Mouse (Mus musculus) intestine, embryonic 15.5 days (tissue): Measurements from ENCODE around the gene Ampd3. TPM values are rescaled to one million over a fixed set of nuclear protein-coding genes. Genes with fewer than 3 reads are reported as not detected.
A peak's percentile ranks its signal among the peaks of the same experiment; 100 is the strongest.

Experiments
- ATAC-seq: fragments of 200-750 bp; cut with Nextera tagmentation; 2 replicates; pipeline ENCODE4 v1.8.0; 2017; ENCODE audit warnings: moderate TSS enrichment, moderate library complexity
- H3K27ac ChIP-seq: fragments of 300-500 bp; sonication (generic); 2 replicates; pipeline ENCODE4 v1.5.1; 2015; ENCODE audit warnings: mild to moderate bottlenecking, inconsistent platforms
- H3K27me3 ChIP-seq: fragments of 300-500 bp; sonication (generic); replicated peaks from 2 replicates; pipeline ENCODE4 v1.6.1; 2015; ENCODE audit warnings: inconsistent platforms
- H3K36me3 ChIP-seq: fragments of 300-500 bp; sonication (generic); 2 replicates; pipeline ENCODE4 v1.6.1; 2015; ENCODE audit warnings: inconsistent platforms
- H3K4me1 ChIP-seq: fragments of 300-500 bp; sonication (generic); replicated peaks from 2 replicates; pipeline ENCODE4 v1.6.1; 2015; ENCODE audit warnings: inconsistent platforms
- H3K4me2 ChIP-seq: fragments of 300-500 bp; sonication (generic); replicated peaks from 2 replicates; pipeline ENCODE4 v1.6.1; 2015; ENCODE audit warnings: mild to moderate bottlenecking, inconsistent platforms
- H3K4me3 ChIP-seq: fragments of 300-500 bp; sonication (generic); replicated peaks from 2 replicates; pipeline ENCODE4 v1.5.1; 2015; ENCODE audit warnings: inconsistent platforms
- H3K9ac ChIP-seq: fragments of 300-500 bp; sonication (generic); 2 replicates; pipeline ENCODE4 v1.6.1; 2015; ENCODE audit warnings: inconsistent platforms
- H3K9me3 ChIP-seq: fragments of 300-500 bp; sonication (generic); 2 replicates; pipeline ENCODE4 v1.6.1; 2016; ENCODE audit warnings: inconsistent platforms
- WGBS: fragments of 180-500 bp; shearing (Covaris S2); methylation state at CpG from one replicate; pipeline ENCODE4 v1.1.7; 2015; 5-methylcytosine and 5-hydroxymethylcytosine counted together
- polyA plus RNA-seq: library from polyadenylated mRNA; unstranded; fragments of >200 nt; fragmentation: Nextera tagmentation; extraction: Ambion mirVana; gene quantifications from 2 replicates; pipeline ENCODE4 v1.2.1, GENCODE M21; 2015

The Ampd3 gene
- polyA plus RNA-seq, 1 experiment from 2014 or later, result 4.1 TPM

- 78% methylated on average over 8 of the region's 8 CpGs for WGBS
- ATAC-seq, result no peak
- no peak overlapping the region for H3K4me2 ChIP-seq
Observed at GRCm38 (mm10) chr7:110823076-110823475, 55.1 kb downstream of the Ampd3 start.

GRCm38 (mm10) chr7:110823593-110823992 lies 55.6 kb downstream of the Ampd3 start:
- H3K4me2 ChIP-seq, result no peak overlapping the region
- H3K27ac ChIP-seq, result no peak overlapping the region
- 0 out of 2 replicates have a peak, but pooled peaks cover 2% of the 10 kb centered on the region for H3K4me1 ChIP-seq
- 78% methylated on average over 4 of the region's 4 CpGs for WGBS
- H3K4me3 ChIP-seq, result no peak overlapping the region
- no peaks in the 10 kb centered on the region for H3K27me3 ChIP-seq
- no peak overlapping the region for H3K9ac ChIP-seq
- H3K9me3 ChIP-seq, result no peaks in the 10 kb centered on the region
- peaks cover 15% of the 10 kb centered on the region; the same call in 1 of the 2 replicates for H3K36me3 ChIP-seq
- ATAC-seq, result no peak

More at GRCm38 (mm10) chr7:110823076-110823475, 55.1 kb downstream of the Ampd3 start:
- Histone ChIP-seq H3K4me3 (no peak overlapping the region), H3K4me1 (0 out of 2 replicates have a peak, but pooled peaks cover 2% of the 10 kb centered on the region), H3K27ac (no peak overlapping the region), H3K27me3 (no peaks in the 10 kb centered on the region), H3K9ac (no peak overlapping the region), H3K9me3 (no peaks in the 10 kb centered on the region), H3K36me3 (peaks cover 12% of the 10 kb centered on the region; the same call in 1 of the 2 replicates)

DNA sequence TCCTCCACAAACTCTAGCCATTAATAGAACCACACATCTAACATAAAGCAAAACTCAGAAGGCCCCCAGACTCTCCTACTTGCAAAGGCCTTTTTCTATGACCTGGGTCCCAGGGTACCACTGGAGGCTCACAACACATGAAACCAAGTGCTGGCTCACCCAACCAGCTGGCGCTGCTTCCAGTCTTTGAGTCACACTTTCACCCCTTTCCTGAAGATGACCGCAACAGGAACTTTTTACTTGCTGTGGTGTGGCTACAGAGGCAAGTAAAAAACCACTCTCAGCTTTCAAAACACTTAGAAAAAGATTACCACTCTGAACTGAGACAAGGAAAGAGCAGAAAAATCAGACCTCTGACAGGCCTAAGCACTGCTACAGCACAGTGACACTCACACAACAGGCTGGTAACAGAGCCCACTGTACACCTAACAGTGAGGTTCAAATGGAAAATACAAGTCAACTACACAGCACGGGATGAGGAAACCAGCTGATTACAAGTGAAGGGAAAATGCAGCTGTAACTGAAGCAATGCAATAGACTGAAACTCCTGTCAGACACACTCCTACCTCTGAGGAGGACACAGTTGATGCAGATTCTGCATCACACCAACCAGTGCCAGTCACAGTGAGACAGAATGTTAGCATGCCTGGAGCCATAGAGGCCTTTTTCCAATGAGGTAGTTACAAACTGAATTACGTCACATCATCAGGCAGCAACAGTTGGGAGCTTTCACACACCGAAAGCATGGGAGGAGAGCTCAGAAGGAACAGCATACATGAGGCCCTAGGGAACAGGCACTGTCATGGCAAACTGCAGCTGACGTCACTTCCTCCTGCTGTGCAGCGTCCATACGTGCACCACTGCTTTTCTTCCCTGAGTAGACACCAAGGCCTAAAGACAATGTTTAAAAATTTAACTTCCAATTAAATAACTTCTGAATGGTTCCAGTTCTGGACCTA lies 56.3 kb downstream of the Ampd3 start:
- WGBS, result 82% methylated on average over 8 of the region's 8 CpGs
- no peak for ATAC-seq
- H3K9ac ChIP-seq, result no peak overlapping the region

DNA sequence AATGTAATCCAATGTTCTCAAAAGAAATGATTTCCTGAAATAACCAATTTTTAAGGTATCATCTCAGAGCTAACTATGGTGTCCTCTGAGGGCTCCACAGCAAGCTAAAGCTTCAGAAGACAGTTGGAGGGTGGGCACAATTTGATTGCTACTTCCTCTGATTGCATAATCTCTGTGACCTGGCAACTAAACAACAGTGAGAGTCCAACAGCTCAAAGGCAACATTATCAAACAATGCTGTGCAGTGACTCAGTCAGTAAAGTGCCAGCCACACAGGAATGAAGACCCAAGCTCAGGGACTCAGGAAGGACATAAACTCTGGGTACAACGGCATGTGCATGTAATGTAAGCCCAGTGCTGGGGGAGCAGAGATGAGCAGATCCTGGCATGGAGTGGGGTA lies 65.0 kb downstream of the Ampd3 start:
- H3K9me3 ChIP-seq, result no peaks in the 10 kb centered on the region
- no peaks in the 10 kb centered on the region for H3K27me3 ChIP-seq
- no peak for ATAC-seq
- no peak overlapping the region for H3K9ac ChIP-seq
- no peak overlapping the region for H3K27ac ChIP-seq
- H3K4me1 ChIP-seq, result no peaks in the 10 kb centered on the region
- WGBS, result 89% methylated on average over 1 of the region's 1 CpGs
- peaks cover 12% of the 10 kb centered on the region; the same call in 1 of the 2 replicates for H3K36me3 ChIP-seq
- H3K4me3 ChIP-seq, result no peak overlapping the region
- no peak overlapping the region for H3K4me2 ChIP-seq

More for the DNA sequence above, 56.3 kb downstream of the Ampd3 start:
- H3K27ac ChIP-seq, result no peak overlapping the region
- no peaks in the 10 kb centered on the region for H3K9me3 ChIP-seq
- H3K36me3 ChIP-seq, result peaks cover 22% of the 10 kb centered on the region; the same call in 1 of the 2 replicates
- H3K4me3 ChIP-seq, result no peak overlapping the region
- H3K4me2 ChIP-seq, result no peak overlapping the region
- no peaks in the 10 kb centered on the region for H3K27me3 ChIP-seq
- 0 out of 2 replicates have a peak, but pooled peaks cover 2% of the 10 kb centered on the region for H3K4me1 ChIP-seq

GRCm38 (mm10) chr7:110834018-110834417 lies 66.0 kb downstream of the Ampd3 start:
- WGBS, result 94% methylated on average over 1 of the region's 1 CpGs
- no peak overlapping the region for H3K27ac ChIP-seq
- no peak overlapping the region for H3K4me2 ChIP-seq
- H3K9me3 ChIP-seq, result no peaks in the 10 kb centered on the region
- H3K9ac ChIP-seq, result no peak overlapping the region
- peaks cover 5% of the 10 kb centered on the region; the same call in 1 of the 2 replicates for H3K36me3 ChIP-seq
- H3K4me3 ChIP-seq, result no peak overlapping the region
- ATAC-seq, result no peak
- H3K27me3 ChIP-seq, result no peaks in the 10 kb centered on the region
- no peaks in the 10 kb centered on the region for H3K4me1 ChIP-seq

DNA sequence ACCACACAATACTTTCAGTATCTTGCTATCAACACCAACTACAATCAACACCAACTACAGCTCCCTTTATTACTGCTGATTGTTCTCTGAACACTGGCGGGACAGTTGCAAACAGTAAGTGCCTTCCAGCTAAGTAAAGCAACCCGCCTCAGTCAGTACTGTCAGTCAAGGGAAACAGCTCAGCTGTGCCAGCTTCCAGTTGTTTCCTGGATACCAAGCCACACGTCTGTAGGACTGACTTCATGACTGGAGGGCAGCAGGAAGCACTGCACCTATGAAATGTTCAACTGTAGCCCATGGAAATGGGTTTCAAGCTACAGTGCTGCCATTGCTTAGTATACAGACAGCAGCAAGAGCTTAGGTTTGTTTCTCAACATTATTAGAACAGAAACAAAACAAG lies 66.5 kb downstream of the Ampd3 start:
- Histone ChIP-seq H3K9ac (no peak overlapping the region), H3K4me2 (no peak overlapping the region), H3K27me3 (no peaks in the 10 kb centered on the region), H3K27ac (no peak overlapping the region), H3K36me3 (no peaks in the 10 kb centered on the region), H3K4me1 (no peaks in the 10 kb centered on the region), H3K9me3 (no peaks in the 10 kb centered on the region), H3K4me3 (no peak overlapping the region)
- ATAC-seq, result no peak
- 58% methylated on average over 3 of the region's 3 CpGs for WGBS

DNA sequence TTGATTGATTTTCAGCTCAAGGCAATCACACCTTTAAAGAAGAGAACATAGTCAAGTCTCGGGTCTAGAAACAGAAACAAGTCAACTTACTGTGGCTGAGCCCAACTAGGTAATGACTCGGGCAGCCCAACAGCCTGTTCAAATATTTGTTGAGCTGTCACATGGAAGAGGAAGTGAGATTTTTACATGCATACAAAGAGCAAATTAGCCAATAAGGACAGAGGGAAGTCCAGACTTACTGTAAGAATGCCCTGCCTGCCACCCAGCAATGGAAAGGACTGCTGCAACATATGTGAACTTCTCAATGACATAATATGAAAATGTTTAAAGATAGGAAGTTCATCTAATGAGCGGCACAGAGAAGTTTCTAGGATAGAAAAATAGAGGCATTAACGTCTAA lies 72.3 kb downstream of the Ampd3 start:
- no peaks in the 10 kb centered on the region for H3K36me3 ChIP-seq
- no peak overlapping the region for H3K27ac ChIP-seq
- no peaks in the 10 kb centered on the region for H3K9me3 ChIP-seq
- 52% methylated on average over 4 of the region's 4 CpGs for WGBS
- H3K4me3 ChIP-seq, result no peak overlapping the region
- H3K4me1 ChIP-seq, result no peaks in the 10 kb centered on the region
- no peak overlapping the region for H3K4me2 ChIP-seq
- H3K27me3 ChIP-seq, result no peaks in the 10 kb centered on the region
- ATAC-seq, result no peak; the same call in 1 of the 2 replicates
- no peak overlapping the region for H3K9ac ChIP-seq

DNA sequence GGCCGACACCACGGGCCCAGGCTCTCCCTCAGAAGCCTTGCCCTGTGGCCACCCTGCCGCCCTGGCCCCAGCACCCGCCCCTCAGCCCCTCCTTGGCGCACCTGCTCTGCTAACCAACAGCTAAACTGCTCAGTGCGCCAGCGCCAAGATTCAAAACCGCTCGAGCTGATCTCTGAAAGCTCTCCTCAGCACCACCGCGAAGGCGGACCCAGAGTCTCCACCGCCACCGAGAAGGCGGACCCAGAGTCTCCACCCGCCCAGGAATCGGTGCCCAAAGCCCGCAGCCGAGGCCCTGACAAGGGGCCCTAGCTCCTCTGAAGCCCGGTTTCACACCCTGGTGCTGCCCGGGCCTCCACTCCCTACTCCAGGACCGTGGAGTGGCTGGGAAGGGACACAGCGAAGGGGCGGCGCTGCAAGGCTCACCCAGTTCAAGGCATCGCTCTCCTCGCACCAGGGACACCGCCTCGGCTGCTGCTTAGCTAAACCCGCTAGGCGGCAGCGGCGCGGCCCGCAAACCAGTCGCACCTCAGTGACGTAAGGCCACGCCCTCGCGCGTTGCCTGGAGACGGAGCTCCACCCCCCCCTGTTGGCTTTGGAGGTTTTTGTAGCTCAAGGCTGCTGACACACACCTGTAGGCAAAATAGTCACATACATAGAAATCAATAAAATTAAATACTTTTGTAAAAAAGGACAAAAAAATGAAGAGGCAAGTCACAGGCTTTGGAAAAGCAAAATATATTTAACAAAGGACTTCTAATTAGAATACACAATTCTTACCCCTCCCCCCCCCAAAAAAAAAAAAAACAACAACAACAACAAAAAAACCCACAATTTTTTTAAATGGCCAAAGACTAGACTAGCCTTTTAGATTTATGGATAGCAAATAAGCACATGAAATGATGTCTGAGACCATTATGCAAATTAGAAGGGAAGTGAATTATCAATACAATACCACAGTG lies 76.2 kb downstream of the Ampd3 start, which contains the start of gene Rnf141:
Rnf141 (minus strand) TSS at position 542 of the 959 bp plus-strand sequence.
- H3K4me1 ChIP-seq, result no peaks in the 10 kb centered on the region
- no peaks in the 10 kb centered on the region for H3K9me3 ChIP-seq
- peak within 1 kb of the TSS; percentile 96 for H3K27ac ChIP-seq
- ATAC-seq, result peak; percentile 93
- H3K36me3 ChIP-seq, result no peaks in the 10 kb centered on the region
- under 1% methylated on average over 42 of the region's 42 CpGs for WGBS
- H3K27me3 ChIP-seq, result no peaks in the 10 kb centered on the region
- H3K9ac ChIP-seq, result peak within 1 kb of the TSS; percentile 72
- H3K4me2 ChIP-seq, result peak within 1 kb of the TSS; percentile 78
- H3K4me3 ChIP-seq, result peak within 1 kb of the TSS; percentile 63

- no peak overlapping the region for H3K4me2 ChIP-seq
- H3K9me3 ChIP-seq, result no peaks in the 10 kb centered on the region
- no peaks in the 10 kb centered on the region for H3K27me3 ChIP-seq
- 64% methylated on average over 2 of the region's 2 CpGs for WGBS
- H3K9ac ChIP-seq, result no peak overlapping the region
- peaks cover 8% of the 10 kb centered on the region; the same call in 1 of the 2 replicates for H3K4me1 ChIP-seq
- H3K4me3 ChIP-seq, result no peak overlapping the region
- no peak for ATAC-seq
- no peaks in the 10 kb centered on the region for H3K36me3 ChIP-seq
- no peak overlapping the region for H3K27ac ChIP-seq
Observed at GRCm38 (mm10) chr7:110847321-110847720, 79.3 kb downstream of the Ampd3 start.

- H3K9ac ChIP-seq, result no peak overlapping the region
- no peaks in the 10 kb centered on the region for H3K36me3 ChIP-seq
- H3K9me3 ChIP-seq, result no peaks in the 10 kb centered on the region
- H3K4me2 ChIP-seq, result no peak overlapping the region
- peaks cover 8% of the 10 kb centered on the region; the same call in 1 of the 2 replicates for H3K4me1 ChIP-seq
- H3K27me3 ChIP-seq, result no peaks in the 10 kb centered on the region
- WGBS, result 81% methylated on average over 1 of the region's 1 CpGs
- H3K27ac ChIP-seq, result no peak overlapping the region
- no peak for ATAC-seq
- H3K4me3 ChIP-seq, result no peak overlapping the region
Observed at GRCm38 (mm10) chr7:110848371-110848770, 80.4 kb downstream of the Ampd3 start.

GRCm38 (mm10) chr7:110851541-110852203 lies 83.7 kb downstream of the Ampd3 start:
- Histone ChIP-seq H3K9me3 (no peaks in the 10 kb centered on the region), H3K4me3 (no peak overlapping the region), H3K27ac (peak overlapping the region; percentile 78), H3K4me2 (peak overlapping the region; percentile 12; the same call in 1 of the 2 replicates), H3K27me3 (no peaks in the 10 kb centered on the region), H3K36me3 (no peaks in the 10 kb centered on the region), H3K9ac (no peak overlapping the region), H3K4me1 (peaks cover 12% of the 10 kb centered on the region)
- 58% methylated on average over 7 of the region's 7 CpGs for WGBS
- peak; percentile 82 for ATAC-seq
